Mouse (Mus musculus) right cerebral cortex, adult 2 months (tissue): ENCODE results near the gene Gzmc.
"Not testable (repeated sequence)": the region's sequence is repeated elsewhere in the genome, so short reads cannot be mapped to it uniquely, and the experiment has no call there.

ENCODE experiments used
- DNase-seq, 2 experiments: peaks; one replicate each; pipeline ENCODE4 v3.0.0; 2021 to 2022; ENCODE audit warnings: low spot score in 2 of 2

Gene Gzmc

DNA sequence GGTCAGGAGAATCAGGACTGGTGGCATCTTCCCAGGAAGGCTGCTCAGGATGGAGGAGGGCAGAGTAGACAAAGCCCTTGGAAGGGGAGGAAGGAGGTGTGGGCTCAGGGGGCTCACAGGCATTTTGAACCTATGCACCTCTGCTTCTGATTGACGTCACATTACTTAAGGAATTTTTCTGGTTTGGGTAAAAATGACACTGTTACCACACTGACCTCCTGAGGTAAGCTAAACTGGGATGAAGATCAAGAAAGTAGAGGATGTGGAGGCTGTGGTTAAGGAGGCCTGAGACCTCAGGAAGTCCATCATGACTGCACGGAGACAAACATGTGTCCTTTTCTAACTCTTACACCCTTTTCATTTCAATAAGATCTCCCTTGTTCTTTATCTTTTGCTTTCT is at the start of gene Gzmc:
Gene Gzmc (minus strand): TSS at position 101 of the 400 bp plus-strand sequence.
- no peak for DNase-seq

DNA sequence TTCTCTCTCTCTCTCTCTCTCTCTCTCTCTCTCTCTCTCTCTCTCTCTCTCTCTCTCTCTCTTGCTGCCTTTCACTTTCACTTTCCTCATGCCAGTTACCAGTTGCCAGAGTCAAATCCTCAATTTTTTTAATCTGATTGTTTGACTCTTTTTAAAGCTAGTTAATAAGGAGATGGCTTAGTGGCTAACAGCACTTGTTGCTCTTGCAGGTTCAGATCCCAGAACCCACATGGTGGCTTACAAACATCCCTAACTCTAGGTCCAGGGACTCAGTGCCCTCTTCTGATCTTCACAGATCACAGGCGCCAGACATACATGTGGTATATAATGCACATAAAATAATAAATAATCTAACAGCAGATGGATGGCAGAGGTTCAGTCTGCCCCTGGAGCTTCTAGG is 49.4 kb upstream of the Gzmc start:
- DNase-seq = no peak

DNA sequence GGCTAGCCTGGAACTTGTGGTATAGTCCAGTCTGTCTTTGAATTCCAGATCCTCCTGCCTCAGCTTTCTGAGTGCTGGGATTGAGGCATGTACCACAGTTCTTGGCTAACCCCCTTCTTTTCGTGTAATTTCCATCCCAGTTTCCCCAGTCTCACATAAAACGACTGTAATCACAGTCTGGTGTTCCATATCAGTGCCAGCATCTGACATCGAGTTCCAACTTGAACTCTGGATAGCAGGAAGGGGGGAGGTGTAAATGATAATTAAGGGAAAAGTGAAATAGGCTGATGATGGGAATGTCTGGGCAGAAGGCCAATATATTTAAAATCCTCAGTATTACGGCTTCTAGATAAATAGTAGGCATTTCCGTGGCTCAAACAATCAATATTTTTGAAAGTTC is 46.6 kb upstream of the Gzmc start:
- DNase-seq = no peak

DNA sequence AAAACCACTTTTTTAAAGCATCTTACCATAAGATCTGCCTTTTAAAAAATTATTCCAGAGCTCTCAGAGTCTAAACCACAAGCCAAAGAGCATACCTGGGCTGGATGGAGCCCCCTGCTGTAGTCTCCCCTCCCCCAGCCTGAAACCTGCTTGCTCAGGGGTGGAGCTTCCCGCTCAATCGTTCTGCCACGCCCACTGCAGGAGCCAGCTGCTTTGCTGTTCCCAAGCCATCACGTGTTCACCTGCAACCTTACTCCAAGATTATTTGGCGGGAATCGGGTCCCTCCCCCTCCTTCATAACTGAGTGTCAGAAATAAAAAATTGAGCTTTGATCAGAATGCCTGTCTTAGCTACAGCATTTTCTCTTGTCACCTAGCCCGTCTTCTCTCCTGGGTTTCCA is 44.2 kb upstream of the Gzmc start:
- DNase-seq = not testable (repeated sequence)

DNA sequence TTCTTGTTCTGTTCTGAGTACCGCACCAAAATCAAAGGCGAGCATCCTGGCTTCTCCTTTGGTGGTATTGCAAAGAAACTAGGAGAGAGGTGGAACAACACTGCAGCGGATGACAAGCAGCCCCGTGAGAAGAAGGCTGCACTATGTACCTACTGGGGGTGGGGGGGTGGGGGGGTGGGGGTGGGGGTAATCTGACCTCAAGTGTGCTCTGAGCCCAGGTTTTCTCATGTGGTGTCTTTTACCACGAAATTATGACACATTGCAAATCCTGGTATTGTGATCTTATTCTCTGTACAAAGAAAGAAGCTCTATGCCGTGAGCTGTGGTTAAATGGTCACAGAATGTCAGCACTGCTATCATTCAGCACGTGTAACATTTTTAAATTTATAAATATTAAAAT is 41.6 kb upstream of the Gzmc start:
- DNase-seq = not testable (repeated sequence)

DNA sequence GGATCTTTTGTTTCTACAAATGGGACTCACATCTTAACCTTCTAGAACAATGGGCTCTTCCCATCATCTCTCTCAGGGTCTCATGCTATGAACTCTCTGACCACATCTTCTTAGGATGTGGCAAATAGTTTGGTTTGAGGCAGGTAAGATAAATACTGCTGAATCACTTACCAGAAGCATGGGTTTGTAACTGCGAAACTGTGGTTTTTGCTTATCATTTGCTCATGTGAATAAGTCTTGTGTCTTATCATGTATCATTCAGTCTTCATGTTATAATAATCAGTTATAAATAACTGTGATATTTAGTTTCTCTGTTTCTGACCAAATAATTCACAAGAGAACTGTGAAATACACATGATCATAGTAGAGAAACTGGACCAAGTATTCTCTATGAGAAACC is 31.7 kb upstream of the Gzmc start:
- DNase-seq = no peak

DNA sequence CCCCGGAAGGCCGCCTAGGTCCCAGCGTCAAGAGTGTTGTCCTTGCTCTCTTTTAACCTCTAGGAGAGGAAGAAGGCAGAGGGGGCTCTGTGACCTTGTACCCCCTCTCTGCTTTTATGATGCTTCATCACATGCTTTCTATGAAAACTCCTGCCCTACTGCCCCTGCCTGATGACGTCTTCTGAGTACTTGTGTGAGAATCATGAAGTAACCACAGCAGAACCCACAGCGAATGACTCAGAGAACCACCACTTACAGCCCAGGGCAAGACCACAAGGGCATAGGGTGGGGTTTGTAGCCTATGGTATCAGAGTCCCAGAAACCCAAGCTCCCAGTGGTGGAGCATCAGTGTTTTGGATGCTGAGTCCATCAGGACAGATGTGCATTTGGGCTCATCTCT is 27.7 kb upstream of the Gzmc start, which contains the start of gene Gzmb:
Gene Gzmb (minus strand): TSS at position 108 of the 400 bp plus-strand sequence.
- no peak for DNase-seq

DNA sequence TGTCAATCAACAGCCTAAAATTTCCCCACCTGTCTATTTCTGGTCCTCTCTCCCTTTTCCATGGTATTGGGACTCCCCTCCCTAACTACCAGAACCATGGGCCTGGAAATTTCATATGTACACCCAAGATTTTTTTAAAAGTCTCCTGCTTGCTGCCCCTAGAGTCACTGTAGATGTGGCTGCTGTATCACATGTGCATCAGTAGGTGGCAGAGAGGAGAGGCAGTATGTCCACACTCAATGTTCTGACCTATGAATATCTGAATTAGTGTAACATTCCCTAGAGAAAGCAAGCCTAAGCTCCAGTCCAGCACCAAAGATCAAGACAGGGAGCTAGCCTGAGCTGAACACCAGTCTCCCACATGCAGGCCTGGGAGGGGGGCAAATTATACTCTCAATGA is 6.0 kb upstream of the Gzmc start:
- DNase-seq = no peak

DNA sequence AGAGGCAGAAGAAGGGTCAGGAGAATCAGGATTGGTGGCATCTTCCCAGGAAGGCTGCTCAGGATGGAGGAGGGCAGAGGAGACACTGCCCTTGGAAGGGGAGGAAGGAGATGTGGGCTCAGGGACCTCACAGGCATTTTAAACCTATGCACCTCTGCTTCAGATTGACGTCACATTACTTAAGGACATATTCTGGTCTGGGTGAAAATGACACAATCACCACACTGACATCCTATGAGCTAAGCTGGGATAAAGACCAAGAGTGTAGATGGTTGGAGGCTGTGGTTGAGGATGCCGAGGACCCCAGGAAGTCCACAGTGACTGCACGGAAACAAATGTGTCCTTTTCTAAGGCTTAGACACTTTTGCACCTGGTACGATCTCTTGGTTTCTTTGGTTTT is 23.1 kb downstream of the Gzmc start, which contains the start of gene Gzmf:
Gene Gzmf (minus strand): TSS at position 101 of the 400 bp plus-strand sequence.
- no peak for DNase-seq

DNA sequence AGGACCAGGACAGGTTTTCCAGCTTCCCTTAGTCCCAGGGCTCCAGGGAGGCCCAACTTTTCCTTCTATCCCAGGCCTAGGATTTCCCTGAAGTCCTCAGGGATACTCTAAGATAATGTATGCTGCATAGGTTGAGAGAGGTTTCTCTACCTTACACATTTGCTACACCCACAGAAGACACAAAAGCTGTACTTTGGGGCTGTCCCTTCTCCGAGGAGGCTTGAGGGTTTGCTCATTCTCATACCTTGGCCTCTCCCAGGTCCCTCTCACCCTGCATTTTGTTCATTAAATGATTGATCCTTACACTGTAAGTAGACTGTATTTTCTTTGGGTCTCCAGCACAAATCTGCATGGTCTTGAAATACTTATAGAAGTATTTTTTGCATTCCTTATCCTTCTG is 28.8 kb downstream of the Gzmc start:
- DNase-seq = no peak

DNA sequence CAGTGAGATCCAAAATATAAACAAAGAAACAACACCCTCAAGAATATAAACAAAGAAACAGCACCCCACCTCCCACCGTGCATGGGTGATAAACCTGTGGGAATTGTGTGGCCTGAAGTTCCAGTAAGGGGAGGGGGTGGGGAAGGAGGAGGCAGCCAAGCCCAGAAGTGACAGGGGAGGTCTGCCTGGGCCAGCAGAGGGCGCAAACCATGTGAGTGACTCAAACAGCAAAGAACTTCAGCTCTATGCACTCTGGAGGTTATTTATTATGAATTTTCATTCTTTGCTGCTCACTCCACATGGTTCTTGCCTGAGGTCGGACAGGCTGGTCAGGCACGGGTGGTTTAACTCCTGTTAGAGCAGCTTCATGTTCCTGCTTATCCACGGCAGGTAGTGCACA is 29.4 kb downstream of the Gzmc start:
- DNase-seq = not testable (repeated sequence)

DNA sequence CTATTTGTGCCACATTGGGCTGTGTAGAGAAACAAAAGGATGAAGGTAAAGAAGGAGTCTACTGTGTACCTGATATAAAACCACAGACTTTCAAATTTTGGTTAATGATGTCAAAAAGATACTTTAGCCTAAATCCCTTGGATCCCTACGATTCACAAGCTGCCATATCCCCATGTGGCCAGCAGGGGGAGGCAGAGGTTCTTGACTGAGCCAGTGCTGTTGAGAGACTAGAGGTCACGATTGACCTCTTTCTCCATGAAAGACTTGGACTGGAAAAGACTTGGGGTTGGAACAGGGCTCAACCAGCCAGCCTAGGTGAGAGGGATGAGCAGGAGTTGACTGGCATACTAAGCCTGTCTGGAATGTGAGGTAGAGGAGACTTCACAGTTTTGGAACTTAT is 30.5 kb downstream of the Gzmc start:
- peak; percentile 76 to 80 for DNase-seq

DNA sequence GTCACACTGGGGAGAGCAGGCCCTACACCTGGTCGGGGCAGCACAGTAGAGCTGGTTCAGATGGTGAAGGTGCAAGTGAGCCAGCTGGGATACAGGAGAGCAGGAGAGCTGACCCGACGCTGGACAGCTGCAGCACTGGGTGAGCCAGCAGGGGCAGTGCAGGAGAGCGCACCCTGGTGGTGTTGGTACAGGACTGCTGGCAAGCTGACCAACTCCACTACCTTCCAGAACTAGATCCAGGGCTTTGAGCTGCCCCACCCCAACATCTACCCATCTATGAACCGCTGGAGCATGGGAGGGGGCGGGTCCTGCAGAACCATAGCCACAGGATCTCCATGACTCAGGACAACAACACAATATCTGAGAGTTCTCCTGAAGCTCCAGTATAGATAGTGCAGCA is 47.5 kb downstream of the Gzmc start:
- DNase-seq = no peak

DNA sequence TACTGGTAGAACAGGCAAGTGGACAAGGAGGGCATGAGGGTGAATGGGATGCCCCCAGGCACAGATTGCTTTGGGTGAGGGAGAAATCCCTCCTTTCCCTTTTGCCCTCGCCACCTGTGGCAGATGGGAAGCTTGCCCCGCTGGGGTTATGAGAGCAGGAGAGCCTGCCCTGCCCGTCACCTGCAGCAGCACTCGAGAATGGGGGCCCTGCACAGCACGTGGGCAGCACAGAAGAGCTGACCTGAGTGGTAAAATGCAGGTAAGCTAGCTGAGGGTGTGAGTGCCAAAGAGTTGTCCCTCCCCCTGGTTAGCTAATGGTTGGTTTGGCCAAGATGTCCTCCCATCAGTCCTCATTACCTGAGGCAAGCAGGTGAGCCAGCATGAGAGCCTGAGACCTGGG is 47.9 kb downstream of the Gzmc start:
- DNase-seq = no peak
